Mouse (Mus musculus) right cerebral cortex, postnatal 36 days (tissue): ENCODE measurements around the gene Msi2.

Source experiments
- DNase-seq, 2 experiments: peaks; one replicate each; pipeline ENCODE4 v3.0.0; 2022; ENCODE audit warnings: low spot score in 2 of 2, mixed read lengths in 1 of 2

Msi2 gene

DNA sequence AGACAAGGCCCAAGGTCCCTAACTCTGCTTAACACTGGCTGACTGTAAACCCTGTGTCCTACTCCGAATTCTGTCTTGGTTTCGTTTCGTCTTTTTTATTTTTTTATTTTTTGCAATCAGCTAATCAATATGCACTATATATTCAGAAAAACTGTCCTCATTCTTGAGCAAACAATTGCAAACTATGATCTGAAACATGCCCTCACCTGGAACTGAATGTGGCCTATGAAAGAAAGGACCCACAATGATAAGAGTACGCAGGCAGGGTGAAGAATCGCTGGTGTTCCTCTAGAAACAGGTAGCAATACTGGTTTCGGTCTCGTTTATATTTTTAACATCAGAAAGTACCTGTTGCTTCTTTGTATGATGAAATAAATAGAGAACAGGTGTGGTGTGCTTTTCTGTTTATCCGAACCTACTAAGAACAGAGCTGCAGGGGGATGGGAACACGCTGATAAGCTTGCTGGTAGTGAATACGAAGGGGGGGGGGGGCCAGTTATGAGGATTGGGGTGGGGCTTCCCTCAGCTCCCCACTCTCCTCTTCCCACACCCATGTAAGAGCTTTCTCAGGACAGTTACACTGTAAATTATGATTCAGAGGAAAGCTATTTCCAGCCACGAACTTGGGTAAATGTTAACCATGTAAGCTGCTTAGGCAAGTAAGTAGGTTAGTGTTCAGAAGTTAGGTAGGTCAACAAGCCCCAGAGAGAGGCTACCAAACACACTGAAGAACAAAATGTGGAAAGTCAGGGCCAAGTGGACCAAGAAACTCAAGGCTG lies 103.6 kb downstream of the Msi2 start:
- DNase-seq, result no peak

DNA sequence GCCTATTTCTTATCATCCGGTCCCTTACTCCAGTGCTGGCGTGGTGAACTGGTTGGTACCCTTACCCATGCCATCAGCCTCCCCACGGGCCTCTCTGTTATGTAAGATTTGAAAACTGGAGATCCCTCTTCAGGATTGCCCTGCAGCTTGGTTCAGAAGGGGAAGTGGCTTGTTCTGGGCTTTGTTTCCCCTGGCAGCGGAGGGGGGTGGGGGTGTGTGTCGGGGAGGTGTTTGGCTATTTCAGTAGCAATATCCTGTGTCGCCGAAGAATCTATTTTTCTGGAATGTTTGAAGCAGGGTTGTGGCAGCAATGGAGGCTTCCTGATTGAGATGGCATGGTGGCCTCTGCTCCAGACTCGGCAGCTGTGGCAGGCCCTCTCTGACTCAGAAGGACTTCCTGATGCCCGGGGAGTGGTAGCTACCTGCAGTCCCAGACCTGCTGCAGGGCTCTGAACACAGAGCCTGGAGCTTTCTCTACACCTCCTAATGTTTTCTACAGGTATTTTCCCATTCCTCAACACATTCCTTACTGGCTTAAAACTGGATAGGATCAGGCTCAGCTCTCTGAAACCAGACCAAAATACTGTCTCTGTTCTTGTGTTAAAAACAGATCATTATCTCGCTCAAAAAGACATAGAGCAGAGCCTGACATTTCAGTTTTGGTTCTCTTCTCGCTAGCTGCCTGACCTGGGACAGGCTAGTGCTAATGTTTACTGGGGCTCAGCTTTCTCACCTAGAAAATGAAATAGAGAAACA lies 104.4 kb downstream of the Msi2 start:
- DNase-seq, result no peak

DNA sequence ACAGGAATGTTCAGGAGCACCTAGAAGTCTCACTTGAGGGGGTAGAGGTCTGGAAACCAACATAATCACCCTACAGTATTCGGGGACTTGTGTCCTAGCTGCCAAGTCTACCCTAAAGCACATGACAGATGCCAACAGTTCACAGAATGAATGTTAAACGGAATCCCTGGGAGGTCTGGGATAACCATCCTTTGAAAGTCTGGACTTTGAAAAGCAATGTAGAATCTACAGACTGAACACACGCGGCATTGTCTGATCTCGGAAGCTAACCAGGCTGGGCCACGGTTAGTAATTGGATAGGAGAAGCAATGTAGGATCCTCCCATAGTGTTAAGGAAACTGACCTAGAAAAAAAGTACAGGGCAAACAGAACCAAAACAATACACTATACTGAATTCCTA lies 105.3 kb downstream of the Msi2 start:
- no peak for DNase-seq

DNA sequence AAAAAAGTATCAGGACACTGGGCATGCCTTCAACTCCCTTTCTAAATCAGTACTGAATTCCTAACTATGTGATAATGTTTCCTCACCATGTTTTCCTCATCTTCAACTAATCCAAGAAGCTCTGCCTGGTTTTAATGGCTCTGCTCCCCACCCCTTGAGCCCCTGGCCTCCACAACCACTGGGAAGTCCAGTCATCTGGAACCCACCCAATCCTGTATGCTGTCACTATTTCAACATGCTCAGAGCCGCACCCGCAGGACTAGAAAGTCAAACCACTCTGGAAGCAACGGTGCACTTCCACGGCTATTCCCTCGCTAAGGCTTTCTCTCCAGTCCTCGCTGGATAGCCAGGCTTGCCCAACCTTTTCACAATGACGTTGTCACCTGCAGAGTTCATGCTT lies 106.2 kb downstream of the Msi2 start:
- DNase-seq, result no peak

DNA sequence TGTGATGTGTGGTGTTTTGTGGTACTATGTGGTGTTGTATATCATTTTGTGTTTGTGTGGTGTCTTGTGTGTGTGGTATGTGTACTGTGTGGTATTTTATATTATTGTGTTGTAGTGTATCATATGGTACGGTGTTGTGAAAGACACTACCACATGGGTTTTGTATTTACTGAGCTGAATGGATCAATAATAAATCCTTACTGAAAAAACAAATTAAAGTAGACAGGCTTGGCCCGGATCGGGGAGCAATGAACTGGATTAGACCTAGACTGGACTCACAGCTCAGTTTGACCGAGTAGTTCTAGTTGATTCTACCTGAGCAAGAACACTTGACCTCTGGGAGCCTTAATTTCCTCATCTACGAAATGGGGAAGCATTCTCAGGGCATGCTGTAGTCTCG lies 107.5 kb downstream of the Msi2 start:
- DNase-seq, result no peak

DNA sequence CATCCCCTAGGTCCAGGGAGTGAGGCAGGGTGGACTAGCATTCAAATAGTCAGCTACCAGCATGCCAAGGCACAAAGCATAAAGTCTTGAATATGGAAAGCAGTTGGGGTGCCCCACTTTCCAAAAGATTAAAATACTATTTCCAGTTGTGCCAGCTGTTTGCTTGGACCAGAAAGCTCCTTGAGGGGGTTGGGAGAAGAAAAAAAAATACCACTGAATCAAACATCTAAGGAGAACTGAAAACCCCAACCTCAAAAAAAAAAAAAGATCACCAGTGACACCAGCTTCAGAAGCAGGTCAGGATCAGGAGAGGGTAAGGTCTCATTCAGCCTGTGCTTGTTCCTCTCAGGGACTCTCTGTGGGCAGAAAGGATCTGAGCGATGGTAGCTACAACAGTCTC lies 108.2 kb downstream of the Msi2 start:
- no peak for DNase-seq

DNA sequence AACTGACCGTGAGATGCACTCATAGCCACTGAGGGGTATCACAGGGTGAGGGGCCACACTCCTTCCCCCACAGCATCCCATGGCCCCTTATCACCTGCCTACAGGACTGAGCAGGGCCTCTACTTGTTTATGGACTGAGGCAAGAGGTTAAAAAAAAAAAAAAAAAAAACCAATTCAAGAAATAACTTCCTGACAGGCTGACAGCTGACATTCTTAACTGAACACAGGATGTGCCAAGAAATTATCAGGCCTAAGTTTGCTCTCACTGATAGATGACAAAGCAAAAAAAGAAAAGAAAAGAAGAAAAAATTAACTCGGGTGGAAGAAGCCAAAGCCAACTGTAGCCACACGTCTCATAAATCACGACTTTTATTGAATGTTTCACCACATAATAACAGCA lies 109.7 kb downstream of the Msi2 start:
- no peak for DNase-seq

DNA sequence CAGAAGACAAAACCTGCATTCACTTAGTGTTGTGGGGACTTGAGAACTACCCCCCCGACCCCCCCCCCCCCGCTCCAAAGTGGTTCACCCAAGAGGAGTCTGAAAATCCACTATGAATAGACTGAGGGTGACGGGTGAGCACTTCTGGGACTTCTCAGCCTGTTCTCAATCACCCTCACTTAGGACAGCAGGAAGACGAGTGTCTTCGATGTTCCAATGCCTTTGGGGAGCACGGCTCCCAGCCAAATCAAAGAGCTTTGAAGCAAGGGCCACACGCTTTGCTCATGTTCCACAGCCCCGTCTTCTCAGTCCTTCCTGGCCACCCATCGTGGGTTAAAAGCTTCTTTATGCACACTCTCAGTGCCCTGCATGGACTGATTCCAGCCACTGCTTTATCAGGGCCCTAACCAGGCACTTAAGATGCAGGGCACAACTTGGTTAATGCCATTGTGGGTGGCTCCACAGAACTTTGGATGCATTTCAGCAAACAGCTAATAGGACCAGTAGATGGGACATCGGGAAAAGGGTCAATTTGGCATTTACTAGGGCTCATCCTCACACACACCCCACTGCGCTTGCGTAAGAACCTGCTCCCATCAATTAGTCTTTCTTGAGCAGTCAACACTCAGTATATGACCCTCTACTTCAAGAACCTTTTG lies 110.5 kb downstream of the Msi2 start:
- peak in 1 of 2 experiments; percentile 26 for DNase-seq

DNA sequence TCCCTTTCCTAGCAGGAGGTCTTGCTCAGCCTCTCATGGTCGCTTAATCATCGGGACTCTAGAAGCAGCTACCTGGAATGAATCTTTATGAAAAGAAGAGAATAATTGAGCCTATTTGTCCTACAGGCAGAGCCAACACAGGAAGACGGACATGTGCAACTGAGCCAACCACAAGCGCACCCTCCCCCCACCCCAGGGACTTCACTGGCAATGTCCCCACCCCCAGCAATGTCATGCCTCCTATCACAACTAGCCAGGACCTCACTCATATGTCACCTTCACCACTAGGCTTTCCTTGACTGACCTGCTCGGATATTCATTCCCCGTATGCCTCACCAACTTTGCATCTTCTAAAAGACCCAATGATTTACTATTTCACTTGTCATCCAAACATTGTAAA lies 112.5 kb downstream of the Msi2 start:
- DNase-seq, result no peak

DNA sequence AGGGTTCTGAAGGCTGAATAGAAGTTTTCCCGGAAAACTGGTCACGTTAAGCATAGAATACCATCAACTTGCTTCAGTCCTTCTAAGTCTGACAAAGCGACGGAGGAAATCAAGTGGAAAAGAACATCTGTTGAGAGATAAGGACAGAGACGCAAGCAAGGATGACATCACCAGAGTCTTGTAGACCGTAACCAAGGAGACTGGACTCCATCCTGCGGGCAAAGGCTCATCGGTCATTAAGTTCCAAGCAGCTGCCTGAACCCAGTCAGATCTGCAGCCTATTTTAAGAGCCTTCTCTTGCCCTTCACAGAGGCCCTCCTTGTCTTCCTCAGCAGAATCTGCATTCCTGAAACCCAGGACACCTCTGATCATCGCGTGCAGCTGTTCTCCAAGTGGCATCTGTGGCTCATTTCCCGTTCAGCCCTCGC lies 113.2 kb downstream of the Msi2 start:
- no peak for DNase-seq

DNA sequence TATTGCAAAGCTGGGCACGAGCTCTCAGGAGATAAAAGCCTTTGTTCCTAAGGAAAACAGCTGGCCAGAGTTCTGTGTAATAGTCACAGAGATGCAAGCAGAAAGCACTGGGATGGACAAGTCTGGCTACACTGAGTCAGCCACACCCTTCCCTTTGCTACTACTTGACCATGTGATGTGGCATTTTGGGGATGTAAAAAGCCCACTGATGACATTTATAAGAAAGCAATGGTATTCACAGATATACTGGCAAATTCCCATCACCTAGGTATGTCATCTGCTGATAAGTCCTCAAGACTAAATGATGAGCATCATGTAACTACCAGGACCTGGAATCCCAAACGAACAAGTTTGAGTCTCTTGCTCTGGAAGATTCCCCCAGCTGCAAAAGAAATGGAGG lies 113.7 kb downstream of the Msi2 start:
- DNase-seq, result no peak

DNA sequence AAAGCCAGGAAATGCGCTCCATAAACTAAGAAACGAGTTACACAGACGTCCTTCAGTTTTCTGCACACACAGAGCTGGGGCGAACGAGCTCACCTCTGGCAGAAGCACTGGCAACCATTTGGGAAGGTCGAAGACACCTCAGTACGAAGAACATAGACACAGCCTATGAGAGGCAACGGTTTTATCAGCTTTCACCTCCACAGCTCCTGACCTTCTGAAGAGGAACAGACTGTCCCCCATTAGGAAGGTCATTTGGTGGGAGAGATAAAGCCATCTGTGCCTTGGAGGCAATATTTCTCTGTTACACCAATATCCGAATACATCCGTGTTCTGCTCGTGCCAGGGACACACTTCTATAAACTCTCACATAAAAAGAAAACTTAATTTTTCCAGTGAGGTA lies 114.9 kb downstream of the Msi2 start:
- no peak for DNase-seq

DNA sequence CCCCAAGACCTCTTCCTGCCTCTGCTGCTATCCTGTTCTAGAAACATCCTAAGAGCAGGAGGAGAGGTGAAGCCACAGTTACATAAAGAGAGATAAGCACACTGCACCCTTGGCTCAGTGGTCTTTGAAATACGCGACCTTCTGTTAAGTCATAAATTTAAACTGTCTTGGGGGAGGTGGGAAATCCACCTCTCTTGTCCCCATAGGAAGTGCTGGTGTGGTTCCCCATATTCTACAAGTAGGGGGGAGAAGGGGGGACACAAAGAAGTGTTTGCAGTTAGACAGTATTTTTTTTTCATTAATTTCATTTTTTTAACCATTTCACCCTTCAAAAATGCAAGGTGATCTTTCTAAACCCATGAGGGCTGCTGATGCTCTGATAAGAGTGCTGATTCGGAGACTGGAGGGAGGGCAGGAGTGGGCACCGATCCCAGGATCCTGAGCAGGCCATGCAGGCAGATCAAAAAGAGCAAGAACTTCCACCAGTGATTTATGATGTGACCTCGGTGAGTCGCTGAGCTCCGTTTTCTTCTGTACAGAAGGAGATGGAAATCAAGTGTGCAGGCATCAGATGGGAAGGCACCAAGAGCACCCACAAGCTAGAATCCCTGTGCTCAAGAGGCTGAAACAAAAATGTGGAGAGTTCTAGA lies 115.7 kb downstream of the Msi2 start:
- DNase-seq, result no peak

DNA sequence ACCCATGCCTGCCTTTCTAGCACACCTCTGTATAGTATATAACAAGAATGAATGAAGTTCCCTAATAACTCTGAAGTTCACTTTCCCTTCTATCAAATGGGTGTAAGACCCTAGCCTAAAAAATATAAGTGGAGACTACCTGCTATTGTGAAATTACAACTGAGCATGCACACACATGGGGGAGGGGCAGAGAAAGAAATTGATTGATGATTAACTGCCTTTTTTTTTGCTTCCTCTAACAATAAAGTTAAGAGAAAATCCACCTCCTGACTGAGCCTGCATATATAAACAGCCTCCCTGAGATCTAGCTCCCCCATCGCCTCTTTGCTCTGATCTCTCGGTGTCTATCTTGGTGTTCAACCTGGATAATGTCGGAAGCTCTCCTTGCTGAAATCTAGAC lies 118.1 kb downstream of the Msi2 start:
- no peak for DNase-seq

DNA sequence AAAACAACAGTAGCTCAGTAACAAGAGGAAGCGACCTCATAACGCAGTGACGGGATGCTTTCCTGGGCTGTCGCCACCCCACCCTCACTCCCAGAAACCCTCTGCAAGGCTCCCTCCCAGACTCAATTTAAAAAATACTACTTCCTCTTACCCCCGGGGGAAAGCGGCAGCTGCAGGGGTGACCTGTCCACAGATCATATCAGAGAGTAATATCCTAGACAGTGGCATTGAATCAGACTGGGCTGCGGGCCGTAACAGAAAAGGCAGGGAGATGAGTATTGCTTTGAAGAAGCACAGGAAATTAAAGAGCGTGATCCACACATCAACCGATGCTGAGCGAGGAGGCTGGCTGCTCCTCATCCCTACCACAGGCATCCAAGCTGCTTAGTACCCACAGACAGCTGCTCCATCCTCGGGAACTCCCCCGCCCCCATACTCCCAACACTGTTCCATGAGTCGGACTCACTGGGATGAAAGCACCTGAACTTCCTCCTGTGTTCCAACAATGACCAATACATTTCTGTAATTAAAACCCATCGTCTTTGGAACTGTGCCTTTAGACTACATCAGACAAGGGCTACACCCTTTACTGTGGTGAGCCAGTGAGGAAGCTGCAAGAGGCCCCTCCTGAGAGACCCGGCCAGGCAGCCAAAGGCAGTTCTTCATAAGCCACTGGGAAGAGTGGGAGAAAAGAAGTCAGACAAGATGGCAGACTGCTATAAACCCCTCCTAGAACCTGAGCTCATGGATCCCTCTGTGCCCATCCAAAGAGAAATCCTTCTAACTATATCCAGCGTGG lies 118.8 kb downstream of the Msi2 start:
- DNase-seq, result no peak

DNA sequence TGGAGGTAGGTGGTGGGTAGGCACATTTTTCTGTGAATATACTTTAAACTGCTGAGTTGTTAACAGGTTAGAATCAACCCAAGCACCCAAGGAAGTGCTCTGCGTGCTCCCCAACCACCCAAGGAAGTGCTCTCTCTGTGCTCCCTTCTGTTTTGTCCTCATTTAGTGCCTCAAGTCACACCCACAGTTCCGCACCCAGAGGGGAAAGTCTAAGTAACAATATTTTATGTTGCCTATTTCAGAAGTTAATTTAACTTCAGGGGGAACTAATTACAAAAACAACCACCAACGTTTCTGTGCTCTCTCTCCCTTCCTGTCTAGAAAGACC lies 119.5 kb downstream of the Msi2 start:
- no peak for DNase-seq

DNA sequence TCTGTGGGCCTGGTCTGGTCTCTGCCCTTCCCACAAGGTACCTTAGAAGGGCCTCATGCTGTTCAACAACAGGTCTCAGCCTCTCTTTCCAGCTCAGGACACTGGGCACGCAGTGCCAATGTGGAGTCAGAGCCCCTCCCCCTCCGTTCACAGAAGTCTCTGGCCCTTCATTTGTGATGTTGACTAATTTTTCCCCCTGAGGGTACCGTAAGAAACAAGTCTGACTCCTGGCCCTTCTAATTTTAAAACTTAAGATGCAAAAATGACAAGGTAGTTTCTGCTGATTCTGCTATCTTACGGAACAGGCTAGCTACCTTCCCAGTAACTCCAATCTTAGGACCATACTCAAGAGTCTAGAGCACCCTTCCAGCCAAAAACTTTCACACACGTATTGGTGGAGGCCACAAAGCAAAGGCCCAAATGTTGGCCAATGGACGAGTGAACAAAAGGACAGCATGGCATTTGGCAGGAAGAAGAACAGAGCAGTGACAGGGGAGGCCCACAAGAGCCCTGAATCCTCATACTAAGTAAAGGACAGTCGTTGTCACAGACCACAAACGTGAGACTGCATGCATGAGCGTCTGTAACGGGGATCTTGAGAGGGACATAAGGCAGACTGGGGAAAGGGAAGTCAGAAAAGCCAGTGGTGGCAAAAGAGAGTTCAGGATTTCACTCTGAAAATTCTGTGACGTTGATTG lies 120.0 kb downstream of the Msi2 start:
- DNase-seq, result no peak

DNA sequence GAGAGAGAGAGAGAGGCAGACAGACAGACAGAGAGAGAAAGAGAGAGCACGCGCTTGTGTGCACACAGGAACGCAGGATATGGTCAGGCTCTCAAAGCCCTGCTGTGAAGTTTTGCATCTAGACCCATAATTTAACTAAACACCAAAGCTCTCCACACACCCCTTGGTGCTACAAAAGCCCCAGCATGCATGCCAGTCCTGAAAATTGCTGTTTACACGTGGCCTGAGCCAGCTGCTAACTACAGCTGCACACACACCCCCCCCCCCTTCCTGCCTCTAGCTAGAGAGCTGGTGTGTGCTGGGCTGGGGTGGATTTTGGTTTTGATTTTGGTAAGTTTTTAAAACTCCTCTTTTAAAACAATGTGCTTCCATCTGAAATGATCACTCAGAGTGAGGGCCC lies 122.7 kb downstream of the Msi2 start:
- DNase-seq, result no peak

DNA sequence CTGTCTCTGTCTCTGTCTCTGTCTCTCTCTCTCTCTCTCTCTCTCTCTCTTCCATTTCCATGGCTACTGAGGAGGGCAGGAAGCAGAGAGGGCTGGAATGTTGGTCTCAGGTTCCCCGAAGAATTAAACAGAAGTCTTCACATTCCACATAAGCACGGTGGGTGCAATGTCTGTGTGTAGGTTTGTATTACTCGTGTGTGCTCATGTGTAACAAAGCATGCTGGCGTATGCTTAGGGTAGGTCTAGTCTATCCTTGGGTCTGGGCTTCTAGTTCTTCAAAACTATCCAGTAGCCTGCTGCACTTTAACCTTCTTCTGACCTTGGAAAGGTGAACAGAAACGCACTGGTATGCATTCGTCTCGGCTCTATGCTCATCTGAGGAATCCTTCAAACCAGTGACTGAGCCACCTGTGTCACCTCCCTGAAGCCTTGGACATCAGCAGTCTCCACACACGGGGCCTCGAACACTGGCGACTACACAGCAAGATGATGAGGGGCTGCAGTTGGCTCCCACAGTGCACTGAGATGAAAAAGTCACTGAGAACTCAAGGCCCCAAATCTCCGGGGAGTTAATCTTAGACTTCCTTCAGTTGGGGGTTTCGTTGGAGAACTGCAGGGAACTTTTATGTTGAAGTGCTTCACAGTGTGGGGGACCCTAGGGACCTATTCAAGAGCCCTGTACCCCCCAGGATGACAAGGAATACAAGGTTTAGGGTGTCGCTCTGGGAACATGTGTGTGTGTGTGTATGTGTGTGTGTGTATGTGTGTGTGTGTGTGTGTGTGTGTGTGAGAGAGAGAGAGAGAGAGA lies 123.3 kb downstream of the Msi2 start:
- DNase-seq, result no peak

DNA sequence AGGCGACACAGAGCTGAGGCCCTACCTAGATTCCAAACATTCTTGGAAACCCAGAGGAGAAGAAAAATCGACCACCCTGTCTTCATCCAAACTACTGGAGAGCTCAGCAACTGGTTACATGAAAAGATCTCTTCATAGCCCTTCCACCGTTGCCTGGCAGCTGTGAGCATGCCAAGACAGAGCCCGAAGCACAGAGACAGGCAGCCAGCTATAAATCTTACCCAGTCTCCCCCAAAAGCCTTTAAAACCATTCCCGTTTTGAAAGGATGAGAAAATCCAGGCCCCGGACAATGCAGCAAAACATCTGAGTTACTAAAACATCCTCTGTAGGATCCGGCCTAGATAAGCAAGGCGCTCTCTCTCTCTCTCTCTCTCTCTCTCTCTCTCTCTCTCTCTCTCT lies 124.3 kb downstream of the Msi2 start:
- no peak for DNase-seq
